Mouse (Mus musculus) midbrain, embryonic 11.5 days (tissue): ENCODE measurements around the gene Nxpe3. TPM values are rescaled to one million over a fixed set of nuclear protein-coding genes. Genes with fewer than 3 reads are reported as not detected.

Source experiments
- ATAC-seq: fragments of 200-750 bp; cut with Nextera tagmentation; 2 replicates; pipeline ENCODE4 v1.8.0; 2017; ENCODE audit warnings: moderate TSS enrichment, moderate library complexity; ENCODE audit not compliant: low FRiP score
- DNase-seq: peaks from one replicate; pipeline ENCODE4 v3.0.0; 2015; ENCODE audit warnings: low spot score; ENCODE audit errors: missing footprints
- H3K27ac ChIP-seq: fragments of 300-500 bp; sonication (generic); 2 replicates; pipeline ENCODE4 v1.5.1; 2014; ENCODE audit warnings: low read depth, low read length
- H3K27me3 ChIP-seq: fragments of 300-500 bp; sonication (generic); 2 replicates; pipeline ENCODE4 v1.6.1; 2014; ENCODE audit warnings: mild to moderate bottlenecking, low read length, moderate library complexity, mixed read lengths; ENCODE audit not compliant: control insufficient read depth, insufficient read depth
- H3K36me3 ChIP-seq: fragments of 300-500 bp; sonication (generic); 2 replicates; pipeline ENCODE4 v1.6.1; 2014; ENCODE audit warnings: mild to moderate bottlenecking, low read length, moderate library complexity, mixed read lengths; ENCODE audit not compliant: control insufficient read depth, insufficient read depth
- H3K4me1 ChIP-seq: fragments of 300-500 bp; sonication (generic); 2 replicates; pipeline ENCODE4 v1.6.1; 2014; ENCODE audit warnings: low read length; ENCODE audit not compliant: control insufficient read depth, insufficient read depth
- H3K4me2 ChIP-seq: fragments of 300-500 bp; sonication (generic); 2 replicates; pipeline ENCODE4 v1.6.1; 2014; ENCODE audit warnings: mild to moderate bottlenecking, moderate library complexity
- H3K4me3 ChIP-seq: fragments of 300-500 bp; sonication (generic); 2 replicates; pipeline ENCODE4 v1.5.1; 2014; ENCODE audit warnings: low read depth, low read length
- H3K9ac ChIP-seq: fragments of 300-500 bp; sonication (generic); 2 replicates; pipeline ENCODE4 v1.6.1; 2014; ENCODE audit warnings: low read length
- H3K9me3 ChIP-seq: fragments of 300-500 bp; sonication (generic); 2 replicates; pipeline ENCODE4 v1.6.1; 2016; ENCODE audit warnings: low read length; ENCODE audit not compliant: control insufficient read depth
- WGBS: fragments of 180-500 bp; shearing (Covaris S2); extraction: QIAGEN DNeasy Blood & Tissue Kit; methylation state at CpG from one replicate; pipeline ENCODE4 v1.1.7; 2014; 5-methylcytosine and 5-hydroxymethylcytosine counted together
- polyA plus RNA-seq: library from polyadenylated mRNA; unstranded; fragments of >200 nt; fragmentation: Nextera tagmentation; extraction: Ambion mirVana; gene quantifications from 2 replicates; pipeline ENCODE4 v1.2.1, GENCODE M21; 2014

The Nxpe3 gene
- polyA plus RNA-seq, 1 experiment from 2014 or later: 1.1 TPM

DNA sequence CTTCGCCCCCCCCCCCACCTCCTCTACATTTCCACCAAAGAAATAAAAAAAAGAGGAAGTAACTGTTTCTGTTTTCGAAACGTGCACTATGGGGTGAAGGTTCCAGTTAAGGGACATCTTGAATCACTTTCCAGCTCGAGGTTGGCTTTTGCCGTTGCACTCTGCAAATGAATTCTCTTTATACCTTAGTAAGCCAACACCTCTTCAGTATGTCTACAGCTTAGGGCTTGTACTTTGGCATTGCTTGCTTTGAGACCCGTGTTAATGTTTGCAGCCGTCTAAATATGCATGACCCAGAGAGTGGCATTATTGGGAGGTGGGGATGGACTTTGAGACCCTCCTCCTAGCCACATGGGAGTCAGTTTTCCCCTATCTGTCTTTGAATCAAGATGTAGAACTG is 2.6 kb downstream of the Nxpe3 start:
- WGBS: 85% methylated on average over 6 of the region's 7 CpGs
- peaks cover 4% of the 10 kb centered on the region; the same call in 1 of the 2 replicates for H3K4me1 ChIP-seq
- H3K27me3 ChIP-seq: no peaks in the 10 kb centered on the region
- no peak overlapping the region for H3K27ac ChIP-seq
- H3K4me2 ChIP-seq: no peak overlapping the region
- no peaks in the 10 kb centered on the region for H3K36me3 ChIP-seq
- ATAC-seq: no peak
- DNase-seq: no peak
- no peak overlapping the region for H3K9ac ChIP-seq
- H3K9me3 ChIP-seq: no peaks in the 10 kb centered on the region
- no peak overlapping the region for H3K4me3 ChIP-seq

DNA sequence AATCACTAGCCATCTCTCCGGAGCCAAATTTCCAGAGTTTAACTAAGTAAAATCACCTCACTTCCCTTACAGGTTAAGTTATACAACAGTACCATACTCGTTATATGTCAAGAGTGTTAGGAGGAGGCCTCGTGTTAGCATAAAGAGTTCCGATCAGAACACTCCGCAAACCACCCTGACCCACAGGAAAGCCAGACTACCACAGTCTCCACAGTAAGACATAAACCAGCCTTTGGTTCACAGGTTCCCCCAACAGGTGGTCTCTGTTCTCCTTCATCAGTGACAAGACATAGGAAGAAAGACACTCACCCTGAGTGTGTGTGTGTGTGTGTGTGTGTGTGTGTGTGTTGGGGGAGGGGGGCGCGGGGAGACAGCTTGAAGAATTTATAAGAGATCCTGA is 3.7 kb downstream of the Nxpe3 start:
- no peak overlapping the region for H3K9ac ChIP-seq
- no peaks in the 10 kb centered on the region for H3K9me3 ChIP-seq
- no peaks in the 10 kb centered on the region for H3K27me3 ChIP-seq
- peaks cover 4% of the 10 kb centered on the region; the same call in 1 of the 2 replicates for H3K4me1 ChIP-seq
- no peak for DNase-seq
- no peak for ATAC-seq
- H3K36me3 ChIP-seq: no peaks in the 10 kb centered on the region
- WGBS: 92% methylated on average over 7 of the region's 7 CpGs
- no peak overlapping the region for H3K4me3 ChIP-seq
- H3K27ac ChIP-seq: no peak overlapping the region
- no peak overlapping the region for H3K4me2 ChIP-seq

GRCm38 (mm10) chr16:55890346-55891136 is 4.5 kb downstream of the Nxpe3 start:
- no peak overlapping the region for H3K9ac ChIP-seq
- WGBS: 91% methylated on average over 19 of the region's 19 CpGs
- no peaks in the 10 kb centered on the region for H3K36me3 ChIP-seq
- ATAC-seq: no peak
- no peaks in the 10 kb centered on the region for H3K27me3 ChIP-seq
- no peak overlapping the region for H3K4me3 ChIP-seq
- no peak overlapping the region for H3K27ac ChIP-seq
- no peaks in the 10 kb centered on the region for H3K9me3 ChIP-seq
- no peak for DNase-seq
- H3K4me1 ChIP-seq: peaks cover 4% of the 10 kb centered on the region; the same call in 1 of the 2 replicates
- H3K4me2 ChIP-seq: no peak overlapping the region

DNA sequence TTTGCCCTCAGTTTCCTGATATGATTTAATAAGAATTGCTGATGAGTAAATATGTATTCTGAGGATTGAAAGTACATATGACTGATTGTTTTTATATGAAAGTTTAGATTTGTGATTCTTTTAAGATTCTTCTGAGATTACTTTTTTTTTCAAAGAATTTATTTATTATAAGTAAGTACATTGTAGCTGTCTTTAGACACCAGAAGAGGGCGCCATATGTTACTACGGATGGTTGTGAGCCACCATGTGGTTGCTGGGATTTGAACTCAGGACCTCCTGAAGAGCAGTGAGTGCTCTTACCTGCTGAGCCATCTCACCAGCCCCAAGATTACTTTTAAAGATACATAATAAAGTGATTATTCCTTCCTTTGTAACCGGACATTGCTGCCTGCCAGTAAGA is 5.6 kb downstream of the Nxpe3 start:
- H3K36me3 ChIP-seq: no peaks in the 10 kb centered on the region; the same call in 1 of the 2 replicates
- H3K9ac ChIP-seq: no peak overlapping the region
- no peak overlapping the region for H3K27ac ChIP-seq
- no peak overlapping the region for H3K4me3 ChIP-seq
- H3K9me3 ChIP-seq: no peaks in the 10 kb centered on the region
- WGBS: 91% methylated on average over 3 of the region's 3 CpGs
- peaks cover 4% of the 10 kb centered on the region; the same call in 1 of the 2 replicates for H3K4me1 ChIP-seq
- H3K4me2 ChIP-seq: no peak overlapping the region
- ATAC-seq (no peak), DNase-seq (no peak)
- H3K27me3 ChIP-seq: no peaks in the 10 kb centered on the region

GRCm38 (mm10) chr16:55888584-55888960 is 6.5 kb downstream of the Nxpe3 start:
- ATAC-seq (no peak), DNase-seq (no peak)
- Histone ChIP-seq H3K9me3 (no peaks in the 10 kb centered on the region), H3K4me3 (no peak overlapping the region), H3K4me2 (no peak overlapping the region), H3K36me3 (no peaks in the 10 kb centered on the region; the same call in 1 of the 2 replicates), H3K27ac (no peak overlapping the region), H3K4me1 (no peaks in the 10 kb centered on the region), H3K9ac (no peak overlapping the region), H3K27me3 (no peaks in the 10 kb centered on the region)
- WGBS: 78% methylated on average over 3 of the region's 3 CpGs

DNA sequence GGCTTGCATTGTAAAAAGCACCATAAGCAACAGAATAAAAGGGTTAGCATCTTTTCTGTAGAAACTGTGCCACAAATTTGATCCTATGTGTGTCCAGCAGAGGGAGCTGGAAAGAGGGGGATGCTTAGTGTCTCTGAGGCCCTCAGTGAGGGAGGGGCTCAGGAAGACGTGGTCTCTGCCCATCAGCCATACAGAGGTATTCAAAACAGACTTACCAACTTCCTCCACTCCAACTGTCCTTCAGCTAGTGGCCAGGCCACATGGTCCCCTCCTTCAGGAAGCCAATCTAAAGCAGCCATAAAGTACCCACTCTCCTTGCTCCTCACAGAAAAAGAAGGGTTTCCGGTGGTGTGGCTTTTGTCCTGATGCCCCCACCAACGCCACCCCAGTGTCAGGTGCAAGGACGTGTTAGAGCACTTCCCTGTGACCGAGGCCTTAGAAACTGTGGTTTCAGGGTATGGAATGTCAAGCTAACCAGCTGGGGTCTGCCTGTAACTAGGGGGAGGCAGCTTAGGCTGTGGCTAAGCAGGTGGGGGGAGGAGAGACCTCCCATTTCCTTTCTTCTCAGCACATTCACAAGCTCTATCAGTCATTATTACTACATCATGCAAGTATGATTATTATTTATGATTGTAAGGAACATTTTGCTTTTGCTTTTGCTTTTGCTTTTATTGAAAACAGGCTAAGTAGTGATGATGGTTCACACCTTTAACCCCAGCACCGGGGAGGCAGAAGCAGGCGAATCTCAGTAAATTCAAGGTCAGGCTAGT is 7.1 kb downstream of the Nxpe3 start:
- no peak overlapping the region for H3K27ac ChIP-seq
- H3K4me3 ChIP-seq: no peak overlapping the region
- 68% methylated on average over 7 of the region's 7 CpGs for WGBS
- H3K27me3 ChIP-seq: no peaks in the 10 kb centered on the region
- no peak overlapping the region for H3K4me2 ChIP-seq
- H3K36me3 ChIP-seq: no peaks in the 10 kb centered on the region; the same call in 1 of the 2 replicates
- no peaks in the 10 kb centered on the region for H3K4me1 ChIP-seq
- no peak overlapping the region for H3K9ac ChIP-seq
- ATAC-seq: peak; percentile 59
- no peak for DNase-seq
- H3K9me3 ChIP-seq: no peaks in the 10 kb centered on the region

DNA sequence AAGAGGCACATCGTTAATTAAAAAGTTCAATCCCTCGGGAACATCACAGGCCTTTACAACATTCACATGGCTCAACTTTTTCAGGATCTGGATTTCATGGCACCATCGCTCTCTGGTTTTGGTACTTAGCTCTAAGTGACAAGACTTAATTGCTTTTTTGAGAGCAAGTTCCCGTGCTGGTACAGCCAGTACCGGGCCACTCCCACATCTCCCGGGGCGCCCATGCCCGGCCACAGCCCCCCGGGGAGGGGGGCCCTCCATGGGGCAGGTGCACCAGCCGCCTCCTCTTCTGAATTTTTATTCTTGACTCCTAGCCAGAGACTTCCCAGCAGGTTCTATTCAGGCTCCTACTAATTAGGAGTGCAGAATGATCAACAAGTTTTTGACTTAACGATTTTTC is 10.8 kb downstream of the Nxpe3 start:
- Histone ChIP-seq H3K27me3 (no peaks in the 10 kb centered on the region), H3K27ac (no peak overlapping the region), H3K4me2 (no peak overlapping the region), H3K36me3 (no peaks in the 10 kb centered on the region; the same call in 1 of the 2 replicates), H3K4me3 (no peak overlapping the region), H3K4me1 (no peaks in the 10 kb centered on the region), H3K9ac (no peak overlapping the region), H3K9me3 (no peaks in the 10 kb centered on the region)
- WGBS: 82% methylated on average over 11 of the region's 11 CpGs
- DNase-seq: peak; percentile 17
- ATAC-seq: no peak

- Histone ChIP-seq H3K4me2 (no peak overlapping the region), H3K9me3 (no peaks in the 10 kb centered on the region), H3K9ac (no peak overlapping the region), H3K27me3 (no peaks in the 10 kb centered on the region), H3K36me3 (no peaks in the 10 kb centered on the region), H3K27ac (no peak overlapping the region), H3K4me3 (no peak overlapping the region), H3K4me1 (no peaks in the 10 kb centered on the region)
- WGBS: 89% methylated on average over 6 of the region's 6 CpGs
- no peak for ATAC-seq
- DNase-seq: peak; percentile 6
Measured at GRCm38 (mm10) chr16:55876025-55876424, 19.1 kb downstream of the Nxpe3 start.

DNA sequence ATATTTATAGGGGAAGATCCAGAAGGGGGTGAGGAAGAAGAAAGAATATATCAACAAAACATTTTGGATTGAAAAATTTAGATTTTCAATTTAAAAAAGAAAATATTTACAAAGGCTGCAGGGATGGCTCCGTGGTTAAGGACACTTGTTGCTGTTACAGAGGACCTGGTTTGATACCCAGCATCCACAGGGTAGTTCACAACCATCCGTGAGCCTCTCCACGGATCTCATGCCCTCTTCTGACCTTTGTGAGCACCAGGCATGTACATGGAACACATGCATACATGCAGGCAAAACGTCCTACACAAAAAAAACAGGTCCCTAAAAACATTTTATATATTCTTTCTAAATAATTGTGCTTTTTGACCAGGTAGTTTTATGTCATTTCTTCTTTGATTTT is 31.3 kb downstream of the Nxpe3 start:
- Histone ChIP-seq H3K9me3 (no peaks in the 10 kb centered on the region), H3K9ac (no peak overlapping the region), H3K27ac (no peak overlapping the region), H3K4me2 (no peak overlapping the region), H3K4me1 (no peaks in the 10 kb centered on the region), H3K36me3 (no peaks in the 10 kb centered on the region), H3K27me3 (no peaks in the 10 kb centered on the region), H3K4me3 (no peak overlapping the region)
- no peak for ATAC-seq
- DNase-seq: peak; percentile 23
- WGBS: 72% methylated on average over 4 of the region's 4 CpGs
